Mouse (Mus musculus): ENCODE measurements around the gene Rprd1b. TPM values are rescaled to one million over a fixed set of nuclear protein-coding genes. Genes with fewer than 3 reads are reported as not detected.

The Rprd1b gene
- polyA plus RNA-seq, 1 experiment: not detected

DNA sequence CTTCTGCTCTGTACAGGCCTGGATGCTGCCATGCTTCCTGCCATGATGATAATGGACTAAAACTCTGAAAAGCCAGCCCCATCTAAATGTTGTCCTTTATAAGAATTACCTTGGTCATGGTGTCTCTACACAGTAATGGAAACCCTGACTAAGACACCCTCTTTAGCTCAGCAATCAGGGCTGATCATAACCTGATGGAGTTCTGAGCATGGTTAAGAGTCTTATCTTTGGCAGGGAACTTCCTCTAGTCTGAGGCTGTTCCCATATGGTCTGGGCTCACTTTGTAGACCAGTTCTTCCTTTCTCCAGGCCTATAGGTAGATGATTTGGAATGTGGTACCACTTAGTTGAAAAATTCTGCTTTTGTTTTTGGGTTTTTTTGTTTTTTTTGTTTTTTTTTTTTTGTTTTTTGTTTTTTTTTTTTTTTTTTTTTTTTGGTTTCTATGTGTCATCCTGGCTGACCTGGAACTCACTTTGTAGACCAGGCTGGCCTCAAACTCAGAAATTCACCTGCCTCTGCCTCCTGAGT lies 40.2 kb downstream of the Rprd1b start:
- TF ChIP-seq CTCF (IDR thresholded peaks at IDR 0.05; ENCODE audit: insufficient read depth, low read depth, low read length) (no peak), POLR2A (IDR thresholded peaks at IDR 0.05; ENCODE audit: insufficient read depth, low read depth, low read length) (no peak)
- Histone ChIP-seq H3K27ac (ENCODE audit: insufficient read depth, low read depth, low read length) (no peak overlapping the region), H3K4me1 (ENCODE audit: control insufficient read depth, insufficient read depth, low read length) (peaks cover 8% of the 10 kb centered on the region; the same call in 1 of the 2 replicates), H3K4me3 (ENCODE audit: insufficient read depth, low read depth, low read length) (no peak overlapping the region)

DNA sequence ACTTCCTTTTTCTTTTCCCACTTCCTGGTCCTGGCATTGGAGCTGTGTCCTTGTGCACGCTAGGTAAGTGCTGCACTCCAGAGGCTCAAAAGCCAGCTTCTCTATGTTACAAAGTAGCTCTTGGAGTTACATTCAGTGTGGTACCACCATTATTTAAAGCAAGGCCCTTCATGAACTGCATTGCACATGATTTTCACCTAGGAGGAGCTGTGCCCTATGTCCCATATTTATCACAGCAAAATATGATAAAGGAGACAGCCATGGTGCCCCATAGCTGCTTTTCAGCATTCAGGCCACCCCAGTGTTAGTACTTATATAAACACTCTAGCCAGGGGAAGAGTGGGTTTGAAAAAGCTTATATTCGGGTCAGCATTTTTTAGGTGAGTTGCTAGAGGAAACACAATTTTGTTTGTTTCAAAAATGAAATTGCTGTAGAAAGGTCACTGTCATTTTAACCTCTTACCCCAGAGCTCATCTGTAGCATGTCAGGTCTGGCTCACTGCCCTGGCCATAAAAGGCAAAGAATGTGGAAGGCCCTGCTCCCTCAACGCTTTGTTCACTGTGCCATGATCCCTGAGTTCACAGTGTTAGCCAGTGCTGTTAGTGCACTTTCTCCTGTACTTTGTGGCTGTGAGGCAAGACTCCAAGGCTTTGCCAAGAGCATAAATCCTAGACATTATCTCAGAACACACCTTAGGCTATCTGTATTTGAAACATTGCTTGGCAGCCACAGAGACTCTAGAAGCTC lies 42.8 kb downstream of the Rprd1b start:
- Histone ChIP-seq H3K27ac (ENCODE audit: insufficient read depth, low read depth, low read length) (no peak overlapping the region), H3K4me1 (ENCODE audit: control insufficient read depth, insufficient read depth, low read length) (peaks cover 2% of the 10 kb centered on the region; the same call in 1 of the 2 replicates), H3K4me3 (ENCODE audit: insufficient read depth, low read depth, low read length) (no peak overlapping the region)
- TF ChIP-seq POLR2A (IDR thresholded peaks at IDR 0.05; ENCODE audit: insufficient read depth, low read depth, low read length): no peak
- no peak for TF ChIP-seq CTCF (IDR thresholded peaks at IDR 0.05; ENCODE audit: insufficient read depth, low read depth, low read length)
- 87% methylated on average over 3 of the region's 3 CpGs for WGBS

DNA sequence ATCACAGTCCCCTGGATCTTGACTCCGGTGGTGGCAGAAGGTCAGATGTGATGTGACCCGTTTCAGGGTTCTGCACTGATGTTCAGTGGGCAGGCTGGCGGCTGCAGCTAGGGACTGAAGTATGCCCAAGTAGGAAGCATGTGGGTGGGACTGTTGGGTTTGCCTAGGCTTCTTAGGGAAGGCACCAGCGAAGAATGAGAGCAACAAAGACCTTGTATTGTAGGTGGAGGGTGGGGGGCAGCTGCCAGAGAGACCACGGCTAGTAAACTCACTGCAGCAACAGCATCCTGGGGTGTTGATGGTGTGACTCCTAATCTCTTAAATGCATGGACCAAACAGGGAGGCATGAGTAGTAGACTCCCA lies 43.3 kb downstream of the Rprd1b start:
- 78% methylated on average over 5 of the region's 5 CpGs for WGBS
- no peak overlapping the region for H3K4me3 ChIP-seq (ENCODE audit: insufficient read depth, low read depth, low read length)
- TF ChIP-seq CTCF (IDR thresholded peaks at IDR 0.05; ENCODE audit: insufficient read depth, low read depth, low read length) (no peak), POLR2A (IDR thresholded peaks at IDR 0.05; ENCODE audit: insufficient read depth, low read depth, low read length) (no peak)
- H3K27ac ChIP-seq (ENCODE audit: insufficient read depth, low read depth, low read length): no peak overlapping the region
- H3K4me1 ChIP-seq (ENCODE audit: control insufficient read depth, insufficient read depth, low read length): peaks cover 2% of the 10 kb centered on the region; the same call in 1 of the 2 replicates

DNA sequence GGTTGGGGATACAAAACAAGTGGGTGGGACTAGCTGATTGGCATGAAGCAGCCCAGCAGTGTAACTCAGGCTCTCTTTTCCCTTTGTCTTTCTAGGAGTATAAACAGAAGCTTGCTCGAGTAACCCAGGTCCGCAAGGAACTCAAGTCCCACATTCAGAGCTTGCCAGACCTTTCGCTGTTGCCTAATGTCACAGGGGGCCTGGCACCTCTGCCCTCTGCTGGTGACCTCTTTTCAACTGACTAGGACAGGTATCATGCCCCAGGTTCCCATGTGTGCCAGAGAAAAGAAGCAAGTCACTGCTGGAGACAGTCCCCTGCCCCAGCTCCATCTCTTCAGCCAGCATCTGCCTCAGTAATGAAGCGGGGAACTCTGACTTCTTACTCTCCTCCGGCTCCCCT lies 46.5 kb downstream of the Rprd1b start:
- no peak overlapping the region for H3K27ac ChIP-seq (ENCODE audit: insufficient read depth, low read depth, low read length)
- H3K4me1 ChIP-seq (ENCODE audit: control insufficient read depth, insufficient read depth, low read length): no peaks in the 10 kb centered on the region
- WGBS: 77% methylated on average over 5 of the region's 5 CpGs
- no peak overlapping the region for H3K4me3 ChIP-seq (ENCODE audit: insufficient read depth, low read depth, low read length)
- TF ChIP-seq CTCF (IDR thresholded peaks at IDR 0.05; ENCODE audit: insufficient read depth, low read depth, low read length): no peak
- TF ChIP-seq POLR2A (IDR thresholded peaks at IDR 0.05; ENCODE audit: insufficient read depth, low read depth, low read length): no peak

DNA sequence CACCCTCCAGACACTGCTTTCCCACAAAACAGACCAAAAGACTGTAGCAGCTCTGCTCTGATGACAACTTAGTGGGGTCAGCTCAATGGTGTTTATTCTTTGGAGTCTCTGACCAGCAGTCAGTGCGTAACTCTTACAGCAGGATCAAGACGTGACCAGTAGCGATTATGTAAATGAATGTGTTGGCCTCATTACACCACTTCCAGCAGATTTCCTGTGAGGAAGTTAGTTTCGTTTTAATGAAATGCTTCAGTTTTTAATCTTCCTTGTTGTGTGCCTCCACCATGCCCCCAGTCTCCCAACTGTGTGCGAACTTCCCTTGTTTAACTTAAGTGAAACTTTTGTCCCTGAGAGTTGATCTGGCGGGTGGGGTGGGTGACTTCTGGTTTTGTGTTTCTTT lies 48.4 kb downstream of the Rprd1b start:
- 71% methylated on average over 6 of the region's 6 CpGs for WGBS
- TF ChIP-seq POLR2A (IDR thresholded peaks at IDR 0.05; ENCODE audit: insufficient read depth, low read depth, low read length) (no peak), CTCF (IDR thresholded peaks at IDR 0.05; ENCODE audit: insufficient read depth, low read depth, low read length) (no peak)
- Histone ChIP-seq H3K4me1 (ENCODE audit: control insufficient read depth, insufficient read depth, low read length) (no peaks in the 10 kb centered on the region), H3K4me3 (ENCODE audit: insufficient read depth, low read depth, low read length) (no peak overlapping the region), H3K27ac (ENCODE audit: insufficient read depth, low read depth, low read length) (no peak overlapping the region)

DNA sequence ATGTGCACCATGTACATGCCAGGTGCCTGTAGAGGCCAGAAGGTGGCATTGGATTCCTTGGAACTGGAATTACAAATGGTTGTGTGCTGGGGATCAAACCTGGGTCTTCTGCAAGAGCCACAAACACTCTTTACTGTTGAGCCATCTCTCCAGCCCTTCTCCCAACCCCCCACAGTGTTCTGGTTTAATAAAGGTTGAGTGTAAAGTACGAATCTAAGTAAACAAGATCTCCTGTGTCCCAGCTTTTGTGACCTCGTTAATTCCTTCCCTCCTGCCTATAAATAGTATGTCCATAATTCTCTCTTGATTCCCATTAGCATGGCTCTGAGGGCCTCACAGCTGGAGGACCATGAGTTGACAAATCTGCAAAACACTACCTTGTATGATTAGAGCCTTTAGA lies 49.7 kb downstream of the Rprd1b start:
- Histone ChIP-seq H3K27ac (ENCODE audit: insufficient read depth, low read depth, low read length) (no peak overlapping the region), H3K4me1 (ENCODE audit: control insufficient read depth, insufficient read depth, low read length) (no peaks in the 10 kb centered on the region), H3K4me3 (ENCODE audit: insufficient read depth, low read depth, low read length) (no peak overlapping the region)
- no peak for TF ChIP-seq CTCF (IDR thresholded peaks at IDR 0.05; ENCODE audit: insufficient read depth, low read depth, low read length)
- no peak for TF ChIP-seq POLR2A (IDR thresholded peaks at IDR 0.05; ENCODE audit: insufficient read depth, low read depth, low read length)
- 49% methylated on average over 2 of the region's 2 CpGs for WGBS

DNA sequence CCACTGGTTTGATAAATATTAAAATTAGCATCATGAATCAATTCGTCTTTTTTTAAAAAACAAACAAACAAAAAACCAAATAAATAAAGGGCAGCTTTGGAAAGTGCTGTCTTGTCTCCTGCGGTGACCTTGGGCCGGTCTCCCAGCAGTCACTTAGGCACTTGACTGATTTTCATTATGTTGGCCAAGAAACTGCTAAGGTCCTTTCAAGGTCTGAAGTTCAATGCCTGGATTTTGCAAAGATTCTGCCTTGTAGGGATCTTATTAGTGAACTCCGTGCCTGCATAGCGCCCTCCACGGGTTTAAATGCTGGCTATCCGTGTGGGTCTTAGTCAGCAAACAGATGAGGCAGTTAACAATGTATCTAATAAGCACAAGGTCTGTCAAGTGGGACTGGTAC lies 50.7 kb downstream of the Rprd1b start:
- Histone ChIP-seq H3K27ac (ENCODE audit: insufficient read depth, low read depth, low read length) (no peak overlapping the region), H3K4me1 (ENCODE audit: control insufficient read depth, insufficient read depth, low read length) (no peaks in the 10 kb centered on the region), H3K4me3 (ENCODE audit: insufficient read depth, low read depth, low read length) (no peak overlapping the region)
- TF ChIP-seq POLR2A (IDR thresholded peaks at IDR 0.05; ENCODE audit: insufficient read depth, low read depth, low read length): no peak
- no peak for TF ChIP-seq CTCF (IDR thresholded peaks at IDR 0.05; ENCODE audit: insufficient read depth, low read depth, low read length)
- 63% methylated on average over 7 of the region's 7 CpGs for WGBS

DNA sequence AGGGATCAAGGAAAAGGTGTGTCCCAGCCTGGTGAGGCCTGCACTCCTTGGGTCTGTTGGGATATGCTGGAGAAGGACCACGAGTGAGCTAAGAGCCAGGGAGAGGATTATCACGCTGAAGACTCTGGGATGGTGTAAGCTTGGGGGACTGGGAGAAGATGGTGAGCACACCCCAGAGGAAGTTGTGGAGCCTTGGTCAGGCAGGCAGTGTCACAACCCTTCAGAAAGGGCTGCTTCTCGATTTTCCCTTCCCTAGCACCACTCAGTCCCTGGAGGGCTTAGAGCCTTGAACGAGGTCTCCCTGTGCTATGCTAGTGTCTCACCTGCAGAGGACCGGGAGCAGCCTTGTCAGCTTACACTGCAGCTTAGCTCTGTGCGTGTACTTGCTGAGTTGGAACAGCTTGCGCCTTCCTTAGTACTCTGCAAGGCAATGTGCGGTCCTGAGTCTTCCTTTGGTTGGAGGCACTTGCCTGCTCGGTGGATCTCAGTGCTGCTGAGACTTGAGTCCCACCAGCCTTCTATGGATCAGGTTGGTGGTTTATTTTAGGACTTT lies 51.6 kb downstream of the Rprd1b start:
- TF ChIP-seq CTCF (IDR thresholded peaks at IDR 0.05; ENCODE audit: insufficient read depth, low read depth, low read length) (no peak), POLR2A (IDR thresholded peaks at IDR 0.05; ENCODE audit: insufficient read depth, low read depth, low read length) (no peak)
- Histone ChIP-seq H3K27ac (ENCODE audit: insufficient read depth, low read depth, low read length) (no peak overlapping the region), H3K4me3 (ENCODE audit: insufficient read depth, low read depth, low read length) (no peak overlapping the region), H3K4me1 (ENCODE audit: control insufficient read depth, insufficient read depth, low read length) (no peaks in the 10 kb centered on the region)
- WGBS: 64% methylated on average over 9 of the region's 9 CpGs

DNA sequence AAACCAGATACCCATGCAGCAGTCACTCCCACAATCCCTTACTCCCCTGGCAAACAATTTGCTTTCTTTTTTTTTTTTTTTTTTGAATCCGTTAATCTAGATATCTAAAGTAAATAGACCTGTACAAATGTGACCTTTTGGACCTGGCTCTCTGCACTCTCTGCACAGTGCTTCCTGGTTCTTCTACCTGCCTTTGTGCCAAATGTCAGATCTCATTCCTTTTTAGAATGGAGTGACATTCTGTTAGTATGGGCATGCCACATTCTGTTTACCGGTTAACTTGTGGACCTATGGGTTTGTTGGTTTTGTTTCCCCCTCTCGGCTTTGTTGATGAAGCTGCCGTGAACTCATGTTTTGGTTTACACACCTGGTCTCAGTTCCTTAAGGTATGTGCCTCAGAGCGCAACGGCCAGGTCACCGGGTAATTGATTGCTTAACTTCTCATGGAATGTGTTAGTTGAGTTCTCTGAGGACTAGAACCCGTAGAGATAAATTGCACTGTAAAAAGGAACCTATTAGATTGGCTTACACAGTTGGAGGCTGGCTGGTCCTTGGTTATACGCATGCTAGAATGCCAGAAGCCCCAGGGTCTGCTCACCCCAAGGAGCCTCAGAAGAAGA lies 52.4 kb downstream of the Rprd1b start:
- no peak for TF ChIP-seq CTCF (IDR thresholded peaks at IDR 0.05; ENCODE audit: insufficient read depth, low read depth, low read length)
- TF ChIP-seq POLR2A (IDR thresholded peaks at IDR 0.05; ENCODE audit: insufficient read depth, low read depth, low read length): no peak
- Histone ChIP-seq H3K27ac (ENCODE audit: insufficient read depth, low read depth, low read length) (no peak overlapping the region), H3K4me3 (ENCODE audit: insufficient read depth, low read depth, low read length) (no peak overlapping the region), H3K4me1 (ENCODE audit: control insufficient read depth, insufficient read depth, low read length) (no peaks in the 10 kb centered on the region)
- 91% methylated on average over 9 of the region's 9 CpGs for WGBS
